Mouse (Mus musculus) cerebellum, adult 8-10 months (tissue): ENCODE measurements around the gene Vbp1.

ENCODE experiments used
- DNase-seq: peaks from one replicate; pipeline ENCODE4 v3.0.0; 2022

The Vbp1 gene

DNA sequence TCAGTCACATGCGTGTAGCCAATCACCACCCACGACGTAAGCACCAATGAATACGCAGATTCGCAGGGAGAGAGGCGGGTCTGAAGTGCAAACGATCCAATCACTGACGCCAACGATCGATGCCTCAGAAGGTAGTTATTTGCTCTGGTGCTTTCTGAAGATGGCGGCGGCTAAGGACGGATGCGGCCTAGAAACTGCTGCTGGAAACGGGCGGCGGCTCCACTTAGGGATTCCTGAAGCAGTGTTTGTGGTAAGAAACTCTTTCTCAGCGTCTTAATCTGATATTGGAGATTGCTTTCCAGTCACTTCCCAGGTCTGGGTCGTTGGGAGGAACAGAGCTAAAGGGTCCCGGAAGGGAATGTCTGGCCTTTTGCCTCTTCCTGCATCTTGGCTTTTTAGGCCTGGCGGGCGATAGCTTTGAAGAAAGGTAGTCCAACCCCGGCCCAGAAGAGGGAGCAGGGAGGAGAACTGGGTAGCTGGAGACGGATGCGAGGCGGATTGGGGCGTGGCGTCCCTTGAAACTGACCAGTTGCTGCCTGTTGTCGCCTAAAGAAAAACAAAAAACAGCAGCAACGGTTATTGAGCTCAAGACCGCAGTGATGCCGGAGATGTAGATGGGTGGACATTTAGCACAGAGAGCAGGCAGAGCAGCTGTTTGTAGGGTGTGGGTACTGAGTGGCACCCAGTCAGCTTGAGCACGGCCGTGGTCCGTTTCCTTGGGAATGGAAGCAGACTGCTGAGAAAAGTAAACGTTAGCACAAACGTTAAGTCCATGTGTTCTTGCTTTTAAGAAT lies at the start of gene Vbp1:
Gene Vbp1, plus strand, starts transcription at position 121 of the 794 bp plus-strand sequence.
- DNase-seq: peak; percentile 80

- peak; percentile 57 for DNase-seq
Measured at GRCm38 (mm10) chrX:75475182-75475644, 38.9 kb upstream of the Vbp1 start.

- no peak for DNase-seq
Measured at GRCm38 (mm10) chrX:75489886-75490285, 24.2 kb upstream of the Vbp1 start.

DNA sequence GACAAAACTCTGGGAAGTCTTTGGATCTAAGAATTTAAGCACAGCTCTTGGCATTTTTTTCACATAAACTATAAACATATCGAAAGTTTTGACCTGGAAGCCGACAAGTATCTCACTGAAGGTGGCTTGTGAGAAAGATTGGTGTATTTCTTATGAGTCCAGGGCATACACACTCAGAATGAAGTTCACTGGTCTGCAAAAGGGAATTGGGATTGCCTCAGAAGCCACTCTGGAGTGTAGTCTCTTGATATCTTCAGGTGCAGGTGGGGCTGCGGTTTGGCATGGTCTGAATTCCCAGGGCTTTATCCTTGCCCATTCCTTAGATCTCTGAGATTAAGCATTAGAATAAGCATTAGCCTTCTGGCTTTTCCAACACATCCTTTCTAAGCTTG lies 316 bp upstream of the Vbp1 start:
- DNase-seq: no peak

- peak; percentile 62 for DNase-seq
Measured at GRCm38 (mm10) chrX:75577582-75578324, 63.7 kb downstream of the Vbp1 start, which contains the start of gene Rab39b. Gene Rab39b (minus strand): TSS chrX:75578231.

DNA sequence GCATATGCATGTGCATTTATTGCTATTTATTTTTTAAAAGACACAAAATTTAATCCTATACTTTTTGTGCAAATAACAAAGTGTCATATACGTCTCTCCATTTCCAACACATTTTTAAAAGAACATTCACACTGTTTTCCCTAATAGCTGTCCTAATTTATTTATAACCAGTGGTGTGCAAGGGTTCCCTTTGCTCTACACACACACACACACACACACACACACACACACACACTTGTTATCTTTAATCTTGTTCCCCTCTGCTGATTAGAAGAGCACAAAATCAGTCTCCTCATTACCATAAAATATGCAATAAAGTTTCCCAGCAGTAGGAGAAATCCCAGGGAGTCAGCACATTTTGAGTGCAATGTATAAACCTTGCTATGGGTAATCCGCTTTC lies 64.4 kb downstream of the Vbp1 start:
- no peak for DNase-seq
